Mouse (Mus musculus): Measurements from ENCODE around the gene Golga4.

DNA sequence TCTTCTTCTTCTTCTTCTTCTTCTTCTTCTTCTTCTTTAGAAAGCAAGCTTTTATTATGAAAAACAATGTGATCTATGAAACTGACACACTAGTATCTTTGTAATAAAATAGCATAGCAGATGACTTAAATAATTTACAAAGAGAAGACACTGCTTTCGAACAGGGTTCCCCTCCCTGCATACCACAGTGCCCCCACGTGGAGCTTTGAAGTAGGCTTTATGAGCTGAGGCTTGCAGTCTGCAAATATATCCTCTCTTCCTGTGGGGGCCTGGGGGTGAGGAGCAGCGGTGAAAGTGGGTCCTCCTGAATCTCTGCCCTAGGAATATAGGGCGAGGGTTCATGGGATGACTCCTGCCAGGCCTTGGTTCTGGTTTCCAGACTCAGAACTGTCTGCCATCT, 64.8 kb downstream of the Golga4 start:
- TF ChIP-seq GATA1 (IDR thresholded peaks at IDR 0.05; ENCODE audit: borderline replicate concordance, low read length), result no peak
- no peak for TF ChIP-seq FLI1 (IDR thresholded peaks at IDR 0.05; ENCODE audit: low read length)
